Mouse (Mus musculus) ovary, postnatal 10 days (tissue): ENCODE results near the gene Ppef2.
A peak's percentile ranks its signal among the peaks of the same experiment; 100 is the strongest.

ENCODE experiments used
- DNase-seq: peaks from one replicate; pipeline ENCODE4 v3.0.0; 2022; ENCODE audit warnings: low spot score

The Ppef2 gene

GRCm38 (mm10) chr5:92239333-92240232 lies 16.5 kb downstream of the Ppef2 start:
- peak; percentile 18 for DNase-seq

DNA sequence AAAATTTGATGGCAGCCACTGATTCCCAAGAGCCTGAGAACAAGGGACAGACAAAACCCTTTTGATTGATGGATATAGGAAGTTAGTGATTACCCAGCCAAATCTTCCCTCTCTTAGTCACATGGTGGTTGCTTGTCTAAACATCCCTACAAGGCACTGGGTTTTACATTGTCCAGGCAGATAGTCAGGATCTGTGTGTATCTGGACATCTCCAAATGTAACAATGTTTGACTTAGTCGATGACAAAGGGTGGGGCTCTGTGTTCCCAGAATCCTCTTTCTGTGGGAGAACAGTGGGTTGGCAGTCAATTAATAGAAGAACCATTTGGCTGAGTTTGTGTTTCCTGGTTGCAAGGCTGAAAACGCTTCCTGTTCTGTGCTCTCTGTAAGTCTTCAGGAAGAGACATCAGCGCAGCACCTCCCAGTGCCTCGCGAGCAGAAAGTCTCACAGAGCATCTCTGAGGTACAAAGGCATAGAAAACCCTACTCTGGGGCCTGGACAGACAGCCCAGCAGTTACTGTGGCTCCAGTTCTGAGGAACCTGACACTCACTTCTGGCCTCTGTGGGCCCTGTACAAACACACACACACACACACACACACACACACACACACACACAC lies 21.0 kb downstream of the Ppef2 start:
- DNase-seq = no peak

DNA sequence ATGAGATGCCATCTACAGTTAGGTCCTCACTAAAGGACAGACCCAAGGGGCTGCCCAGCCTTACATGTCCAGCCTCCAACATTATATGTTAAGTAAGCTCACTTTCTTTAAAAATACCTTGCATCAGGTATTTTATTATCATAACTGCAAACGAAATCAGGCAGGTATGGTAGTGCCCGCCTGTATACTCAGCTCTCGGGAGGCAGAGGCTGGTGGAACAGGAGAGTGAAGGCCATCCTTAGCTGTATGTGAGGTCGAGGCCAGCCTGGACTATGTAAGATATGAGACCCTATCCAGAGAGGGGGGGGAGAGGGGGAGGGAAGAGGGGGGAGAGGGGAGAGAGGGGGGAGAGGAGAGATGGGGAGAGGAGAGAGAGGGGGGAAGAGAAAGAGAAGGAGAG lies 22.7 kb downstream of the Ppef2 start:
- no peak for DNase-seq

DNA sequence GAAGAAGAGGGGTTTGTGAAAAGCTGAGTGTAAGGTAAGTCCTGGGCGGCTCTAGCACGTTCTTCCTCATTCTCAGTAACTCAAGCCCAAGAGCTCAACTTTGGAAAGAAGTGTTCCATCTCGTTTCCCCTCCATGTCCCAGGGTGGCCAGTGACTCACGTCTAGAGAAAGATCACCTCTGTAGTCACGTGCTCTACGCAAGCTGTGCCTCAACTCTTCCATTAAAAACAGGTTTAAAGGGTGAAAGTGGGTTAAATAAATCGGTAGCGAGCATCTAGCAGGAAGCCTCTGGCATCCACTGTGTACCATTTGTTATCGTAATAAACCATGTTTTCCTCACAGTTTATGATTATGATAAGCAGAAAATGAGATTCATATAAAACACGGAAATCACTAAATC lies 24.2 kb downstream of the Ppef2 start:
- DNase-seq = no peak

- DNase-seq = no peak
Observed at GRCm38 (mm10) chr5:92230306-92230705, 25.8 kb downstream of the Ppef2 start.

- no peak for DNase-seq
Observed at GRCm38 (mm10) chr5:92229514-92229913, 26.6 kb downstream of the Ppef2 start.

DNA sequence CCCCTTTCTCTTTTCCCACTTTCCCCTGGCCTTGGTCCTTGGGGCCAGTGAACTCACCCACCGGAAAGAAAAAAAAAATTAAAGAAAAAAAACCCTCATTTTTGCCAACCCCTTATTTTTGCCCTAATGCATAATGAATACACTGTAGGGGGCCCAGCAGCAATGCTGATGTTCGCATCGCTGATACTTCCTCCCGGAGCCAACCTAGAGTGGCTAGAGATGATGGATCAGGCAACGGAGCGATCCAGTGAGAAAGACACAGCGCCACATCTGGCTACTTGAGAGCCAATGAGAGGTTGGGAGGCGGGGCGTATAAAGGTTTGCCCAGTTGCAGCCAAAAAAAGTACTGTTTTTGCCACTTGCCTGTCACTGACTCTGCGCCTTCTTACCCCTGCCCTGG lies 27.3 kb downstream of the Ppef2 start:
- no peak for DNase-seq

- DNase-seq = no peak
Observed at GRCm38 (mm10) chr5:92227782-92228181, 28.3 kb downstream of the Ppef2 start.

GRCm38 (mm10) chr5:92220287-92220902 lies 35.7 kb downstream of the Ppef2 start:
- DNase-seq = no peak

- DNase-seq = no peak
Observed at GRCm38 (mm10) chr5:92219826-92220225, 36.3 kb downstream of the Ppef2 start.

GRCm38 (mm10) chr5:92218915-92219793 lies 36.9 kb downstream of the Ppef2 start:
- DNase-seq = no peak

GRCm38 (mm10) chr5:92215308-92215707 lies 40.8 kb downstream of the Ppef2 start, which contains the start of gene U90926:
TSS of gene U90926 (minus strand) at chr5:92215408.
- no peak for DNase-seq

- DNase-seq = no peak
Observed at GRCm38 (mm10) chr5:92212231-92212630, 43.8 kb downstream of the Ppef2 start.

DNA sequence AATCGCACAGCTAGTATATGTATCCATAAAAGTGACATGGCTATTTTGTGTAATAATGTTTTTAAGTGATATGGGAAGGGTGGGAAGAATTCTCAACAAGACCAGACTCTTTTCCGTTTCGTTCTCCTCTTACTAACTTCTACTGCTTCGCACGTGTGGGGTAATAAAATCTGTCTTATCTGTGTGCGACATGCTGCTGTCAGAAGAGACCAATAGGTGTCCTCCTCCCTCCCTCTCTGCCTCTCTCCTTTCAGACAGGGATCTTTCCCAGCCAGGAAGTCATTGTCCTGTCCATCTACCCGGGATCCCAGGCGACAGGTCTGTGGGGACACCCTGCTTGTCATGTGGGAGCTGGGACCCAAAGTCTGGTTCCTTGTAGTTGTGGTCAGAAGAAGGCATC lies 45.9 kb downstream of the Ppef2 start:
- no peak for DNase-seq

DNA sequence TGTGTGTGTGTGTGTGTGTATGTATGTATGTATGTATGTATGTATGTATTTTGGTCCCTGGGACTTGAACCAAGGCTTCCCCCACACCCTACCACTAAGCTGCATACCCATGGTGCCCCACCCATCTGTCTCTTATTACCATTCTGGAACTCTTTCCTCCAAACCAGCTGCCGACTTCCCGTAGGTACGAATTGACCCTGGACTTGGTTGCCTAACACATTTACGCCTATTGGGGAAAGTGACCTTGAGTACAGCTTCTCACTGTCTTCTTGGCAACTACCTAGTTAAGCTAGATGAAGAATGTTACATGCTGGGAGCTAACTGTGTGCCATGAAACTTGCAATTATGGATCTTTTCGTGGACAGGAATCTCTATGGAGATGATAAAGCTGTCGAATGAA lies 50.0 kb downstream of the Ppef2 start:
- no peak for DNase-seq

DNA sequence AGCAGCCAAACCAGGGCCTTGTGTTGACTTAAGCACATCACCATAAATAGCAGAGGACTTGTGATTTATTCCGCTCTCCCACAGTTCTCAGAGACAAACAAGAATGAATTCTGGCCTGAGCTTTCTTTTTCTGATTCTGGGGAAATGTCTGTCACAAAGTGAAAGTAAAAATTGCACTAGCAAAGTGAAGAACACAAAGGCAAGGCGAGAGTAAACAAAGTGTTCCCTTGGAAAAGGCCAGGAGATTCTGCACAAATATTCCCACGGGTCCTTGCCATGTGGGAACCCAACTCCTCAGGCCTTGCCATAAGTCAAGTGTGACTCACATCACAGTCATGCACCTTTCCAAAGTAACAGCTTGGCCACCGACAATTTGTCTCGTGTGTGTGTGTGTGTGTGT lies 50.4 kb downstream of the Ppef2 start:
- no peak for DNase-seq

- no peak for DNase-seq
Observed at GRCm38 (mm10) chr5:92205184-92205583, 50.9 kb downstream of the Ppef2 start.

GRCm38 (mm10) chr5:92204162-92205036 lies 51.7 kb downstream of the Ppef2 start:
- no peak for DNase-seq

GRCm38 (mm10) chr5:92198266-92198665 lies 57.8 kb downstream of the Ppef2 start:
- no peak for DNase-seq

- no peak for DNase-seq
Observed at GRCm38 (mm10) chr5:92196895-92197811, 58.9 kb downstream of the Ppef2 start.
